In the genomic region with DNA sequence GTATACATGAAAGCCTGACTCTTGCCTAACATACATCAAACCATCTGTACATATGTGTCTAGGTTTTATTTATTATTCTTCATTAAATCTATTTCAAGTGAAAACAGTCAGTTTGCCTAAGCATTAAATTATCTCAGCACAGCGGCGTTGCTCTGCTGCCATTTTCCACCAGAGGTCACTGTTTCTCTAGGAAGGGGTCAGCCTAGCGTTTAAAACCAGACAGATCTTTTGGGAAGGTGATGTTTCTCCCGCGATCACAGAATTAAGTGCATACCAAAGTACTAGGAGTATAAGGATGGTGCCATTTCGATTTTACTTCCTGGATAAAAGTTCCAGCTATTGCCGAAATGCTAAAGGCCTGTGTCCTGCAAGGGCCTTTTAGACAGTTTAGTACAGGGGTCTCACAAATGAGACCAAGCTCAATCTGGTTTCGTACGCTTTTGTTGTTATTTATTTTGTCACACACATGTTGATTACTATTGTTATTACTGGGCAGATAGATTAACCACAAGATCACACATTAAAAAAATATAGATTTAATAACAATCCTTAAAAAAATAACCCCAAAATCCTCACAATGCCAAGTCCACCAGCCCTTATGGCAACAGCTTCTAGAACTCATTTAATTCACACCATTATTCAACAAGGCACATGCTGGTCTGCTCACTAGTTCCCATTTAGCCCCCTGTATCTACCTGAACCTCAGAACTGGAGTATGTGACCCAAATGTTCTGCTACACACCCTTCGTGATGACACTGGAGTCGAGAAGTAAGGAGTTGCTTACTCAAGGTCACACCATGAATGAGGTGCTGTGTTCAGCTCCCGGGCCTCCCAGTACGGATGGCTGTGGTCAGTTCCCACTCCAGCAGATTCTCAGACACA, we compare ENCODE assay signal across 8 mouse cellular contexts. TPM values are rescaled to one million over a fixed set of nuclear protein-coding genes. Genes with fewer than 3 reads are reported as not detected.
DNase-seq lines count a peak whose midpoint lies in the region; ATAC-seq and TF ChIP-seq lines count a peak whose summit lies in the region.

No protein-coding gene starts in this region.

- H3K4me3 ChIP-seq in cerebellum, adult 2 months (replicated peaks; ENCODE audit: insufficient read depth, low read depth, low read length), result no peak overlapping the region

- no peaks in the 10 kb centered on the region for H3K27me3 ChIP-seq in cerebellum, adult 2 months (ENCODE audit: control insufficient read depth, insufficient read depth, low read length)

- TF ChIP-seq POLR2A in cerebellum, adult 2 months (IDR thresholded peaks at IDR 0.05; ENCODE audit: borderline replicate concordance, insufficient read depth, low read length), result no peak

- peak; percentile 87 for TF ChIP-seq CTCF in cerebellum, adult 2 months (IDR thresholded peaks at IDR 0.05; ENCODE audit: borderline replicate concordance, insufficient read depth, low read depth, low read length)

- ATAC-seq in megakaryocyte-erythroid progenitor cell, adult 5-6 weeks (replicated peaks; ENCODE audit: low FRiP score, low TSS enrichment, poor library complexity, severe bottlenecking), result peak; percentile 84

- peak; percentile 92 for DNase-seq in NIH3T3 (ENCODE audit: low read depth)
- DNase-seq in cerebellum, adult 2 months, result peak; percentile 56 to 76
- DNase-seq in frontal cortex, adult 2 months (ENCODE audit: extremely low spot score in 1 of 2, low spot score in 1 of 2), result peak; percentile 32 to 91
- peak; percentile 82 for DNase-seq in hindlimb bud, embryonic 11.5 days (ENCODE audit: extremely low spot score, low read depth, low spot score)
- DNase-seq in left cerebral cortex, adult 11 months (ENCODE audit: low spot score), result peak; percentile 65
- DNase-seq in right cerebral cortex, postnatal 10 days (ENCODE audit: low spot score in 2 of 2), result peak; percentile 72 to 84
- DNase-seq in urinary bladder, postnatal 36 days (ENCODE audit: low spot score in 2 of 2), result peak; percentile 75

- H3K27ac ChIP-seq in cerebellum, adult 2 months (ENCODE audit: insufficient read depth, low read length), result no peak overlapping the region

- no peaks in the 10 kb centered on the region for H3K4me1 ChIP-seq in cerebellum, adult 2 months (ENCODE audit: control insufficient read depth, insufficient read depth, low read length)

- WGBS in cerebellum, adult 2 months, result 45% methylated on average over 13 of the region's 13 CpGs

RNA-seq across cellular contexts. Expression of a gene that starts 29.5 kb away (rescaled TPM):
- 17.7 and 19.6 TPM in 2 replicates for polyA plus RNA-seq in cerebellum, adult 2 months (2012; rRNA removed)
- polyA plus RNA-seq in frontal cortex, adult 2 months (2012; rRNA removed), result 18.8 and 19.9 TPM in 2 replicates
- 25.6 and 37.7 TPM in 2 replicates for total RNA-seq in megakaryocyte-erythroid progenitor cell, adult 5-6 weeks (2014; fragmentation: Nextera tagmentation)
- 42.5 and 70.5 TPM in 2 replicates for total RNA-seq in megakaryocyte-erythroid progenitor cell, adult 5-6 weeks (2017)

RNA-seq across cellular contexts. Expression of a gene that starts 43.6 kb away (rescaled TPM):
- polyA plus RNA-seq in cerebellum, adult 2 months (2012; rRNA removed), result 50.8 and 59.7 TPM in 2 replicates
- polyA plus RNA-seq in frontal cortex, adult 2 months (2012; rRNA removed), result 41.8 and 45.5 TPM in 2 replicates
- 14.9 and 15.6 TPM in 2 replicates for total RNA-seq in megakaryocyte-erythroid progenitor cell, adult 5-6 weeks (2014; fragmentation: Nextera tagmentation)
- 167 and 256 TPM in 2 replicates for total RNA-seq in megakaryocyte-erythroid progenitor cell, adult 5-6 weeks (2017)
